Mouse (Mus musculus) MEL (cell line): Measurements from ENCODE around the gene Creg1. TPM values are rescaled to one million over a fixed set of nuclear protein-coding genes. Genes with fewer than 3 reads are reported as not detected.
A peak's percentile ranks its signal among the peaks of the same experiment; 100 is the strongest.

Experiments
- DNase-seq: peaks from one replicate; pipeline ENCODE4 v3.0.0; 2011; ENCODE audit warnings: low read depth, low spot score
- H3K27ac ChIP-seq: 2 replicates; pipeline ENCODE4 v1.5.1; 2012; ENCODE audit warnings: low read depth, mild to moderate bottlenecking, control low read depth, low read length, moderate library complexity; ENCODE audit not compliant: control insufficient read depth
- H3K27me3 ChIP-seq, 2 experiments: fragments of 150-350 bp in 1 of 2; sonication (generic) in 1 of 2; 2 replicates each; pipeline ENCODE4 v1.6.1; 2012; ENCODE audit warnings: low read length in 2 of 2, mild to moderate bottlenecking in 2 of 2, improper control_type of control experiment in 1 of 2, moderate library complexity in 1 of 2; ENCODE audit not compliant: insufficient read depth in 2 of 2, control insufficient read depth in 1 of 2
- H3K36me3 ChIP-seq, 2 experiments: 2 replicates each; pipeline ENCODE4 v1.6.1; 2012 to 2014; ENCODE audit warnings: low read length in 2 of 2, improper control_type of control experiment in 1 of 2, inconsistent platforms in 1 of 2, mild to moderate bottlenecking in 1 of 2; ENCODE audit not compliant: insufficient read depth in 2 of 2, control insufficient read depth in 1 of 2
- H3K4me1 ChIP-seq, 2 experiments: fragments of 150-350 bp in 1 of 2; sonication (generic) in 1 of 2; 2 replicates each; pipeline ENCODE4 v1.6.1; 2012; ENCODE audit warnings: low read length in 2 of 2, improper control_type of control experiment in 1 of 2, mild to moderate bottlenecking in 1 of 2; ENCODE audit not compliant: insufficient read depth in 2 of 2, control insufficient read depth in 1 of 2
- H3K4me3 ChIP-seq, 2 experiments: fragments of 150-350 bp in 1 of 2; sonication (generic) in 1 of 2; 2 replicates each; pipeline ENCODE4 v1.5.1; 2012; ENCODE audit warnings: low read depth in 2 of 2, low read length in 2 of 2, mild to moderate bottlenecking in 2 of 2, moderate library complexity in 2 of 2, control low read depth in 1 of 2, improper control_type of control experiment in 1 of 2; ENCODE audit not compliant: control insufficient read depth in 1 of 2, insufficient read depth in 1 of 2
- H3K79me2 ChIP-seq: 2 replicates; pipeline ENCODE4 v1.6.1; 2012; ENCODE audit warnings: mild to moderate bottlenecking, low read length, moderate library complexity; ENCODE audit not compliant: control insufficient read depth, poor library complexity, insufficient read depth
- H3K9ac ChIP-seq: 2 replicates; pipeline ENCODE4 v1.6.1; 2012; ENCODE audit warnings: low read depth, mild to moderate bottlenecking, control low read depth, low read length, moderate library complexity; ENCODE audit not compliant: control insufficient read depth, poor library complexity, severe bottlenecking
- H3K9me3 ChIP-seq: fragments of 150-350 bp; sonication (generic); replicated peaks from 2 replicates; pipeline ENCODE4 v1.6.1; 2012; ENCODE audit warnings: mild to moderate bottlenecking, low read length, improper control_type of control experiment, moderate library complexity; ENCODE audit not compliant: insufficient read depth
- BHLHE40 ChIP-seq: IDR thresholded peaks from 2 replicates; pipeline ENCODE4 v1.6.1; 2012; ENCODE audit warnings: low read depth, mild to moderate bottlenecking, inconsistent platforms, low read length, improper control_type of control experiment, borderline replicate concordance
- CTCF ChIP-seq, 3 experiments: IDR thresholded peaks in 2 of 3; conservative IDR thresholded peaks in 1 of 3; 2 replicates each; pipeline ENCODE4 v1.5.1; 2011 to 2012; ENCODE audit warnings: low read length in 3 of 3, low read depth in 2 of 3, mild to moderate bottlenecking in 2 of 3, improper control_type of control experiment in 1 of 3, inconsistent platforms in 1 of 3, mixed read lengths in 1 of 3, moderate library complexity in 1 of 3; ENCODE audit not compliant: control insufficient read depth in 1 of 3, insufficient read depth in 1 of 3, poor library complexity in 1 of 3, severe bottlenecking in 1 of 3
- ELF1 ChIP-seq: IDR thresholded peaks from 2 replicates; pipeline ENCODE4 v1.6.1; 2014; ENCODE audit warnings: low read depth, mild to moderate bottlenecking, inconsistent platforms, low read length, improper control_type of control experiment, moderate library complexity
- JUND ChIP-seq: IDR thresholded peaks from 2 replicates; pipeline ENCODE4 v1.6.1; 2011; ENCODE audit warnings: low read depth, mild to moderate bottlenecking, improper control_type of control experiment, low read length
- KAT2A ChIP-seq: conservative IDR thresholded peaks from 2 replicates; pipeline ENCODE4 v1.6.1; 2012; ENCODE audit warnings: low read depth, low read length, improper control_type of control experiment, inconsistent platforms
- MAZ ChIP-seq: IDR thresholded peaks from 2 replicates; pipeline ENCODE4 v1.6.1; 2012; ENCODE audit warnings: low read depth, mild to moderate bottlenecking, inconsistent platforms, low read length, improper control_type of control experiment
- NRF1 ChIP-seq: IDR thresholded peaks from 2 replicates; pipeline ENCODE4 v1.6.1; 2014; ENCODE audit warnings: low read depth, mild to moderate bottlenecking, inconsistent platforms, low read length, improper control_type of control experiment, moderate library complexity; ENCODE audit not compliant: poor library complexity, insufficient read depth, severe bottlenecking
- POLR2AphosphoS2 ChIP-seq: IDR thresholded peaks from 2 replicates; pipeline ENCODE4 v1.6.1; 2011; ENCODE audit warnings: low read length, improper control_type of control experiment
- POLR2AphosphoS5 ChIP-seq: IDR thresholded peaks from 2 replicates; pipeline ENCODE4 v1.6.1; 2012; ENCODE audit warnings: low read depth, borderline replicate concordance, mild to moderate bottlenecking, inconsistent platforms, low read length, moderate library complexity, mixed read lengths
- RAD21 ChIP-seq: IDR thresholded peaks from 2 replicates; pipeline ENCODE4 v1.6.1; 2011; ENCODE audit warnings: mild to moderate bottlenecking, low read depth, low read length, improper control_type of control experiment
- SMC3 ChIP-seq: IDR thresholded peaks from 2 replicates; pipeline ENCODE4 v1.6.1; 2011; ENCODE audit warnings: low read depth, low read length, improper control_type of control experiment
- TCF12 ChIP-seq: IDR thresholded peaks from 2 replicates; pipeline ENCODE4 v1.6.1; 2014; ENCODE audit warnings: low read depth, mild to moderate bottlenecking, inconsistent platforms, low read length, improper control_type of control experiment, moderate library complexity
- UBTF ChIP-seq: IDR thresholded peaks from 2 replicates; pipeline ENCODE4 v1.6.1; 2012; ENCODE audit warnings: low read depth, mild to moderate bottlenecking, inconsistent platforms, low read length, improper control_type of control experiment, moderate library complexity, borderline replicate concordance; ENCODE audit not compliant: insufficient read depth
- USF2 ChIP-seq, 2 experiments: IDR thresholded peaks; 2 replicates each; pipeline ENCODE4 v1.6.1; 2011 to 2012; ENCODE audit warnings: improper control_type of control experiment in 2 of 2, low read length in 2 of 2, borderline replicate concordance in 1 of 2, inconsistent platforms in 1 of 2, low read depth in 1 of 2, mild to moderate bottlenecking in 1 of 2; ENCODE audit not compliant: insufficient read depth in 1 of 2
- ZC3H11A ChIP-seq: IDR thresholded peaks from 2 replicates; pipeline ENCODE4 v1.6.1; 2012; ENCODE audit warnings: low read depth, mild to moderate bottlenecking, inconsistent platforms, low read length, improper control_type of control experiment
- ZNF384 ChIP-seq: IDR thresholded peaks from 2 replicates; pipeline ENCODE4 v1.6.1; 2012; ENCODE audit warnings: low read depth, mild to moderate bottlenecking, inconsistent platforms, low read length, improper control_type of control experiment
- polyA plus RNA-seq, 2 experiments: library from polyadenylated mRNA; stranded (reverse) in 1 of 2; unstranded in 1 of 2; fragments of >175 nt in 1 of 2; fragments of >200 nt in 1 of 2; gene quantifications; 2 replicates each; pipeline versions ENCODE4 v1.2.1 to v1.2.4; 2012; ENCODE audit warnings: low replicate concordance in 2 of 2, low read depth in 1 of 2; ENCODE audit not compliant: insufficient read length in 2 of 2, insufficient read depth in 1 of 2, missing spikeins in 1 of 2
- total RNA-seq: library from RNA; depleted of rRNA; stranded (reverse); fragments of 300-350 nt; gene quantifications from 2 replicates; pipeline ENCODE4 v1.2.3, GENCODE M21; 2012

The Creg1 gene
- total and polyA plus RNA-seq, 3 experiments: 83.6 to 184 TPM; not detected in 1

DNA sequence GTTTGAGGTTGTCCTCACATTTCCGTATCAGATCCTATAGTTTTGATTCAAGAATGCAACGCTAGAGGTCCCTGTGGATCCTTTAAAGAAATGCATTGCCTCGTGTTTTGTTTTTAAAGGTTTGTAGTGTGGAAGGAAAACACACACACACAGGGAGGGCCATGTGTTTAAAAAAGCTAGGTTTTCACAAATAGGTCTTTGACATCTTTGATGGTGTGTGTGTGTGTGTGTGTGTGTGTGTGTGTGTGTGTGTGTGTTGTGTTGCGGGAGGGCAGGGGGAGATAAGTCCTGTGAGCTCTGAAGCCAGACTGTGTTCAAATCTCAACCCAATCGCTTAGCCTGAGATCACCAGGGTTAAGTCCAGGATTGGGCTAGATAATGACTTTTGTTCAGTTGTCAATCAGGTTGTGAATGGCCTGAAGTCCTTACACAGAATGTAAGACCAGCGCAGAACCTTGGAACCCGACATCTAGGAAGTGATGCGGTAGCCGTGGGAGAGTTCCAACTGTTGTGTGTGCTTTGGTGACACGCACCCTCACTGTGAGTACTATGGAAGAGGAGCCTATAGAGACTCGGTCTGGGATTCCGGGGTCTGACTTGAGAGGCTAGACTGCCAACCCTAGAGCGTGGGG is 16.5 kb downstream of the Creg1 start (continued):
- TF ChIP-seq UBTF (no peak), POLR2AphosphoS5 (no peak), JUND (no peak), POLR2AphosphoS2 (no peak), ELF1 (0 out of 2 replicates have a peak, but pooled peaks have one; percentile 42), NRF1 (no peak)
- TF ChIP-seq, all 39 proteins: peak for 11

DNA sequence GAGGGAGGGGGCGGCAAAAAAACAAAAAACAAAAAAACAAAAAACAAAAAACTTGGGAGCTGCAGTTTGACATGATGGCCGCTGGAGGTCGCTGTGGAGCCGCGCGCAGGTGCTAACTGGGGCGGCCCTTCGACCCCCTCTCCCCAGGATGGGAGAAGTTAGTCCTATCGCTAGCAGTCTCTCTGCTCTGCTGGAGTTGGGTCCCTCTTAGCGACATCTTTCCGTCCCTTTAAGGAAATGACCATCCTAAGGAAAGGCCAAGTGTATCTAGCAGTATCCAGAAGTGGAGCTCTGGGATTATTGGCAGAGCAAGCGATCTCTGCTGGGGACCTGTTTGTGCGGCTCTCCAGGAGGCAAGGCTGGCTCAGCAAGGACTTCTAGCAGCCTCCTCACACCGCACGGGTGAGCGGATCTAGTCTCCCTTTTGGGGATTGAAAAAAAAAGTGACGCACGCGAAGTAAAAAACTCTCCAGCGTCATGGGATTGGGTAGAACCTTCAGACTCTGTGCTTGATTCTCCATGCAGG is 17.1 kb downstream of the Creg1 start:
- peak overlapping the region; percentile 58 for H3K9ac ChIP-seq
- no peaks in the 10 kb centered on the region for H3K36me3 ChIP-seq
- H3K4me3 ChIP-seq: peak overlapping the region; percentile 64 to 76
- no peaks in the 10 kb centered on the region for H3K79me2 ChIP-seq
- peaks cover 0 to 10% of the 10 kb centered on the region in 2 experiments; a peak in 1 of 4 replicates for H3K4me1 ChIP-seq
- no peaks in the 10 kb centered on the region for H3K9me3 ChIP-seq
- H3K27ac ChIP-seq: 0 out of 2 replicates have a peak overlapping the region, but pooled peaks have one; percentile 6
- no peak for TF ChIP-seq USF2 (IDR thresholded peaks at IDR 0.05; ENCODE audit: borderline replicate concordance in 1 of 2, insufficient read depth in 1 of 2, low read depth in 1 of 2, low read length in 2 of 2)
- TF ChIP-seq BHLHE40: no peak
- TF ChIP-seq ZNF384: peak; percentile 60; the same call in 1 of the 2 replicates
- 0 out of 2 replicates have a peak, but pooled peaks have one; percentile 10 for TF ChIP-seq TCF12
- TF ChIP-seq CTCF (IDR thresholded peaks at IDR 0.05 in 2 of 3, conservative IDR thresholded peaks at IDR 0.05 in 1 of 3; ENCODE audit: control insufficient read depth in 1 of 3, insufficient read depth in 1 of 3, low read depth in 2 of 3, low read length in 3 of 3, poor library complexity in 1 of 3, severe bottlenecking in 1 of 3): peak; percentile 83 to 97 (median 95)
- TF ChIP-seq RAD21: peak; percentile 92
- TF ChIP-seq ZC3H11A: peak; percentile 88
- 0 out of 2 replicates have a peak, but pooled peaks have one; percentile 18 for TF ChIP-seq ELF1
- TF ChIP-seq JUND: no peak
- TF ChIP-seq MAZ: peak; percentile 85; the same call in 1 of the 2 replicates
- no peak for TF ChIP-seq KAT2A
- peak; percentile 88 for TF ChIP-seq SMC3
- DNase-seq: peak; percentile 79
- H3K27me3 ChIP-seq: no peaks in the 10 kb centered on the region
